Mouse (Mus musculus) limb, embryonic 14.5 days (tissue): ENCODE measurements at regions not wholly inside any gene's neighbourhood (a gene's known extent, or its start where the extent isn't known, plus 50 kb on each side); places are given as distances from the start of the nearest gene placed in this dataset.

Experiments used
- ATAC-seq: fragments of 200-750 bp; cut with Nextera tagmentation; 2 replicates; pipeline ENCODE4 v1.8.0; 2017; ENCODE audit warnings: low read depth, moderate number of reproducible peaks, moderate TSS enrichment; ENCODE audit not compliant: low FRiP score
- DNase-seq: peaks from one replicate; pipeline ENCODE4 v3.0.0-alpha.2; 2015; ENCODE audit warnings: low spot score
- H3K27ac ChIP-seq: fragments of 300-500 bp; sonication (generic); replicated peaks from 2 replicates; pipeline ENCODE4 v1.5.1; 2014; ENCODE audit warnings: low read depth, mild to moderate bottlenecking, low read length, moderate library complexity, mixed read lengths
- H3K27me3 ChIP-seq: fragments of 300-500 bp; sonication (generic); 2 replicates; pipeline ENCODE4 v1.6.1; 2014; ENCODE audit warnings: low read length, mixed read lengths; ENCODE audit not compliant: control insufficient read depth, insufficient read depth
- H3K36me3 ChIP-seq: fragments of 300-500 bp; sonication (generic); 2 replicates; pipeline ENCODE4 v1.6.1; 2014; ENCODE audit warnings: mild to moderate bottlenecking, low read length, moderate library complexity, mixed read lengths; ENCODE audit not compliant: control insufficient read depth, insufficient read depth
- H3K4me1 ChIP-seq: fragments of 300-500 bp; sonication (generic); 2 replicates; pipeline ENCODE4 v1.6.1; 2014; ENCODE audit warnings: antibody characterized with exemption, low read length, mixed read lengths; ENCODE audit not compliant: control insufficient read depth, insufficient read depth
- H3K4me2 ChIP-seq: fragments of 300-500 bp; sonication (generic); replicated peaks from 2 replicates; pipeline ENCODE4 v1.6.1; 2014; ENCODE audit warnings: low read depth, mild to moderate bottlenecking, low read length, moderate library complexity; ENCODE audit not compliant: severe bottlenecking
- H3K4me3 ChIP-seq: fragments of 300-500 bp; sonication (generic); replicated peaks from 2 replicates; pipeline ENCODE4 v1.5.1; 2014; ENCODE audit warnings: low read length
- H3K9ac ChIP-seq: fragments of 300-500 bp; sonication (generic); 2 replicates; pipeline ENCODE4 v1.6.1; 2014; ENCODE audit warnings: mild to moderate bottlenecking, low read depth, low read length, moderate library complexity; ENCODE audit not compliant: severe bottlenecking
- H3K9me3 ChIP-seq: fragments of 300-500 bp; sonication (generic); 2 replicates; pipeline ENCODE4 v1.6.1; 2016; ENCODE audit warnings: low read length; ENCODE audit not compliant: control insufficient read depth
- POLR2A ChIP-seq: fragments of 200-500 bp; IDR thresholded peaks from 2 replicates; pipeline ENCODE4 v1.8.0; 2012; ENCODE audit warnings: inconsistent platforms, mild to moderate bottlenecking, moderate library complexity, borderline replicate concordance; ENCODE audit not compliant: insufficient read depth, insufficient read length; ENCODE audit errors: extremely low read depth
- WGBS: fragments of 180-500 bp; shearing (Covaris S2); extraction: QIAGEN DNeasy Blood & Tissue Kit; methylation state at CpG from one replicate; pipeline ENCODE4 v1.1.7; 2014; 5-methylcytosine and 5-hydroxymethylcytosine counted together

- Histone ChIP-seq H3K4me3 (no peak overlapping the region), H3K4me1 (peaks cover 3% of the 10 kb centered on the region; the same call in 1 of the 2 replicates), H3K9ac (no peak overlapping the region), H3K36me3 (no peaks in the 10 kb centered on the region), H3K9me3 (no peaks in the 10 kb centered on the region), H3K27me3 (peaks cover 2% of the 10 kb centered on the region; the same call in 1 of the 2 replicates), H3K27ac (no peak overlapping the region), H3K4me2 (no peak overlapping the region)
- no peak for TF ChIP-seq POLR2A
- WGBS: 42% methylated on average over 2 of the region's 2 CpGs
- DNase-seq (no peak), ATAC-seq (no peak)
These were observed 782.0 kb downstream of the Nr2f2 start for GRCm38 (mm10) chr7:69584516-69584915.

GRCm38 (mm10) chr7:69583901-69584300 is 782.6 kb downstream of the Nr2f2 start:
- Histone ChIP-seq H3K9ac (no peak overlapping the region), H3K9me3 (no peaks in the 10 kb centered on the region), H3K27me3 (peaks cover 5% of the 10 kb centered on the region; the same call in 1 of the 2 replicates), H3K36me3 (no peaks in the 10 kb centered on the region), H3K4me3 (no peak overlapping the region), H3K27ac (no peak overlapping the region), H3K4me1 (peaks cover 3% of the 10 kb centered on the region; the same call in 1 of the 2 replicates), H3K4me2 (no peak overlapping the region)
- DNase-seq: no peak
- 35% methylated on average over 1 of the region's 1 CpGs for WGBS
- no peak for TF ChIP-seq POLR2A
- ATAC-seq: no peak

DNA sequence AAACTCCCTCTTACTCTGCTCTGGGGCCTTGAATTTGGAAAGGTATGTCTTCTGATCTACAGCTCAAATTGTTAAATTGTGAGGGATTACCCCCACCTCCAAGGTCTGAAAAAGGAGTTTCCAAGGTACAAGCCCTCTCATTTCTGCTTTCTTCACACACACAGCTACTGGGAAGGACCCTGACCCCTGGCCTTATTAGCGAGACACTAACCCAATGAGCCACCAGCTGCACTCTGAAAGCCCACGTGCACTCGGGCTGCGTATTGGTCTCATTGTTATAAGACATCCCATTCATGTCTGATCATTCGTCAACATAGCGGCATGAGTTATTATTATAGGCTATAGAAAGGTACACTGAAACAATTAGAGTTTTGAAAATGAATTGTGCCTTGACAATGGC is 784.9 kb downstream of the Nr2f2 start:
- DNase-seq (no peak), ATAC-seq (no peak)
- Histone ChIP-seq H3K9ac (no peak overlapping the region), H3K4me1 (peaks cover 3% of the 10 kb centered on the region; the same call in 1 of the 2 replicates), H3K9me3 (no peaks in the 10 kb centered on the region), H3K4me2 (no peak overlapping the region), H3K4me3 (no peak overlapping the region), H3K27me3 (peaks cover 5% of the 10 kb centered on the region; the same call in 1 of the 2 replicates), H3K36me3 (no peaks in the 10 kb centered on the region), H3K27ac (no peak overlapping the region)
- WGBS: 51% methylated on average over 6 of the region's 6 CpGs
- TF ChIP-seq POLR2A: no peak

DNA sequence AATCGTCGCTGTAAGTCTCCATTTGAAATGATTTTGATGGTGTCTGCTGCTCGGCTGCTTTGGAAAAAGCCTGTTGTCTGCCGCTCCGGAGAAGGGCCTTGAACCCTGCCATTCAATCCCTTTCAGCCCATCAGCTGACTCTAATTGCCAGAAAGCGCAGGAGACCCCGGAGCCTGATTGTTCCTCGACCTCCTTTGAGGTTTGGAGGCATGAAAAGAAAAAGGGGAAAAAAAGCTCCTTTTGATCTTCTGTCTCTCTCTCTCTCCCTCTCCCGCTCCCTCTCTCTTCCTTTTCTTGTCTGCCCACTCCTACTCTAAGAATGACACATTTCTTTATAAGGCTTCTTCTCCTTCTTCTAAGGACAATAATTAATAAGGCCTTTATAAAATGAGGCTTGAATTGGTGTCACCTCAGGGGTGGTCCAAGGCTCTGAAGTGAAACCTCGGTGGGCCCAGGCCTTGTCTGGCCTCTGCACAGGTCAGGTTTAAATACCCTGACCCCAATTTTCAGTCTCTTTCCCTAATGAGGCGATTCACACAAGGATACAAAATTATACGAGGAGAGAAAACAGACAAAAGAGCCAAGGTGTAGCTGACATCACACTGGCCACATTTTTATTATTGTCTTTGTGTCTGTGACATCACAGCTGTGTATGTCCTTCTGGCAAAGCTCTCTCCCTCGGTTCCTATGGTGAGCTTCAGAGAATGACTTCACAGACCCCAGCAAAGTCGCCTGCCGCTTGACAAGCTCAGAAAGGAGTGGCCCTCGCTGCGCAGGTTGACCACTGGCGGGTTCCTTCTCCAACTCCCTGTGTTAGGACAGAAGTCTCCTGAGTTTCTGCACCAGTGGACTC is 787.4 kb downstream of the Nr2f2 start:
- Histone ChIP-seq H3K27ac (no peak overlapping the region), H3K9me3 (no peaks in the 10 kb centered on the region), H3K4me1 (peaks cover 3% of the 10 kb centered on the region; the same call in 1 of the 2 replicates), H3K36me3 (no peaks in the 10 kb centered on the region), H3K9ac (no peak overlapping the region), H3K4me2 (no peak overlapping the region), H3K27me3 (peaks cover 5% of the 10 kb centered on the region; the same call in 1 of the 2 replicates), H3K4me3 (no peak overlapping the region)
- DNase-seq (no peak), ATAC-seq (no peak)
- WGBS: 26% methylated on average over 18 of the region's 18 CpGs
- no peak for TF ChIP-seq POLR2A

- no peak for ATAC-seq
- WGBS: 55% methylated on average over 6 of the region's 6 CpGs
- H3K4me2 ChIP-seq: no peak overlapping the region
These were observed 788.8 kb downstream of the Nr2f2 start for GRCm38 (mm10) chr7:69577754-69578153.

More at GRCm38 (mm10) chr7:69577754-69578153, 788.8 kb downstream of the Nr2f2 start:
- no peaks in the 10 kb centered on the region for H3K9me3 ChIP-seq
- H3K4me3 ChIP-seq: no peak overlapping the region
- no peaks in the 10 kb centered on the region for H3K36me3 ChIP-seq
- no peak for DNase-seq
- TF ChIP-seq POLR2A: no peak
- H3K9ac ChIP-seq: no peak overlapping the region
- H3K4me1 ChIP-seq: no peaks in the 10 kb centered on the region
- H3K27ac ChIP-seq: no peak overlapping the region
- peaks cover 5% of the 10 kb centered on the region; the same call in 1 of the 2 replicates for H3K27me3 ChIP-seq
